Mouse (Mus musculus): Measurements from ENCODE around the gene Sirpb1b. TPM values are rescaled to one million over a fixed set of nuclear protein-coding genes. Genes with fewer than 3 reads are reported as not detected.
"Not testable (repeated sequence)": the region's sequence is repeated elsewhere in the genome, so short reads cannot be mapped to it uniquely, and the experiment has no call there.

The Sirpb1b gene
- total RNA-seq (2012; rRNA removed) = not detected in 2 replicates
- not detected in 2 replicates for total RNA-seq (2014; rRNA removed)
- polyA plus RNA-seq (2012; ENCODE audit: insufficient read length, low read depth) = not detected in 2 replicates

DNA sequence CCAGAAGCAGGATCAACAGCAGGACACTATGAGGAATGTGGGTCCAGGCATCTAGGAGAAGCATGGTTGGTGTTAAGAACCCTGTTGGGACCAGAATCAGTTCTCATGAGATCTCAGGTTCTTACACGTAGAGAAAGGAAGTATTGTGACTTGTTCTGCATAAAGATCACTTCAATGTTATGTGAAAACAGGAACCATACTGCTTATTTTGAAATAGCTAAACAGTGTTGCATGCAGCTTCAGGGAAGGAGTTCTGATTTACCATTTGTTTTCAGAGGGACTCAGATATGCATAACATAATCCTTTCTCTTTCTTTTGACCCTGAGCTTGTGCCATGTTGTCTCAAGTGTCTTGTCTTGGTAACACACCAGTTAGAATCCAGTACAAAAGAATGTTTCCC lies at the start of gene Sirpb1b:
TSS of gene Sirpb1b (minus strand) at position 179 of the 400 bp plus-strand sequence.
- DNase-seq (ENCODE audit: extremely low read depth); H3K4me1 ChIP-seq (ENCODE audit: control insufficient read depth in 1 of 2, insufficient read depth in 2 of 2); H3K27me3 ChIP-seq (replicated peaks); H3K9ac ChIP-seq (ENCODE audit: insufficient read depth, low read depth); H3K27ac ChIP-seq (ENCODE audit: insufficient read depth, low read depth); H3K9me3 ChIP-seq (replicated peaks; ENCODE audit: low read length); H3K79me2 ChIP-seq (replicated peaks; ENCODE audit: control insufficient read depth, extremely low read depth, insufficient read depth, poor library complexity, severe bottlenecking); H3K4me2 ChIP-seq (ENCODE audit: insufficient read depth, low read depth, poor library complexity, severe bottlenecking); H3K4me3 ChIP-seq (replicated peaks in 1 of 3; ENCODE audit: low read depth in 2 of 3, low read length in 2 of 3, poor library complexity in 1 of 3); dilution Hi-C loops (cut with MboI; ENCODE audit: extremely low pct_ligation_motif_present, extremely low pct_unique_long_range_greater_than_20kb, low sequenced_read_pairs); in situ Hi-C loops (cut with MboI; ENCODE audit: low pct_ligation_motif_present, low pct_unique_long_range_greater_than_20kb, low sequenced_read_pairs); H3K36me3 ChIP-seq (replicated peaks in 1 of 2; ENCODE audit: control insufficient read depth in 1 of 2, insufficient read depth in 1 of 2, low read length in 1 of 2): not testable (repeated sequence)

GRCm38 (mm10) chr3:15590377-15591117 lies 15.7 kb upstream of the Sirpb1b start:
- H3K4me3 ChIP-seq (replicated peaks in 1 of 3; ENCODE audit: low read depth in 2 of 3, low read length in 2 of 3, poor library complexity in 1 of 3); H3K9me3 ChIP-seq (replicated peaks; ENCODE audit: low read length); dilution Hi-C loops (cut with MboI; ENCODE audit: extremely low pct_ligation_motif_present, extremely low pct_unique_long_range_greater_than_20kb, low sequenced_read_pairs); H3K27me3 ChIP-seq (replicated peaks); H3K4me1 ChIP-seq (ENCODE audit: control insufficient read depth in 1 of 2, insufficient read depth in 2 of 2); H3K9ac ChIP-seq (ENCODE audit: insufficient read depth, low read depth); H3K27ac ChIP-seq (ENCODE audit: insufficient read depth, low read depth); H3K4me2 ChIP-seq (ENCODE audit: insufficient read depth, low read depth, poor library complexity, severe bottlenecking); H3K36me3 ChIP-seq (replicated peaks in 1 of 2; ENCODE audit: control insufficient read depth in 1 of 2, insufficient read depth in 1 of 2, low read length in 1 of 2); in situ Hi-C loops (cut with MboI; ENCODE audit: low pct_ligation_motif_present, low pct_unique_long_range_greater_than_20kb, low sequenced_read_pairs); DNase-seq (ENCODE audit: extremely low read depth); H3K79me2 ChIP-seq (replicated peaks; ENCODE audit: control insufficient read depth, extremely low read depth, insufficient read depth, poor library complexity, severe bottlenecking): not testable (repeated sequence)

DNA sequence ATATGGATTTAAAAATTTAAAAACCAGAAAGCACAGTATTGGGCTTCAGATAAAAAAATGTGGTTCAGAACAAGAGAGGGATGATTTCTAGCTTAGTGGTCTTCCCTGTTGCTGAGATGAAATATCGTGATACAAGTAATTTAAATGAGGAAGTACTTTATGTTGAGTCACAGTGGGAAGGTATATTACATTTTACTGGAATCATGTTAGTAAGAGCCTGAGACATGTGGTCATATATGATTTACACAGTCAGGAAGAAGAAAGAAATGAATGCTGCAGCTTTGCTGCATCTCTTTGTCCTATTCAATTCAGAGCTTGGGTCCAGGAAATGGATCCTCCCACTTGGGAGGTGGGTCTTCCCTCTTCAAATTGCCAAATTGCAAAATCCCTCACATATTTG lies 11.8 kb upstream of the Sirpb1b start:
- H3K4me3 ChIP-seq (replicated peaks in 1 of 3; ENCODE audit: low read depth in 2 of 3, low read length in 2 of 3, poor library complexity in 1 of 3); H3K27ac ChIP-seq (ENCODE audit: insufficient read depth, low read depth); DNase-seq (ENCODE audit: extremely low read depth); H3K4me2 ChIP-seq (ENCODE audit: insufficient read depth, low read depth, poor library complexity, severe bottlenecking); in situ Hi-C loops (cut with MboI; ENCODE audit: low pct_ligation_motif_present, low pct_unique_long_range_greater_than_20kb, low sequenced_read_pairs); H3K4me1 ChIP-seq (ENCODE audit: control insufficient read depth in 1 of 2, insufficient read depth in 2 of 2); H3K79me2 ChIP-seq (replicated peaks; ENCODE audit: control insufficient read depth, extremely low read depth, insufficient read depth, poor library complexity, severe bottlenecking); H3K36me3 ChIP-seq (replicated peaks in 1 of 2; ENCODE audit: control insufficient read depth in 1 of 2, insufficient read depth in 1 of 2, low read length in 1 of 2); H3K9me3 ChIP-seq (replicated peaks; ENCODE audit: low read length); H3K9ac ChIP-seq (ENCODE audit: insufficient read depth, low read depth); H3K27me3 ChIP-seq (replicated peaks); dilution Hi-C loops (cut with MboI; ENCODE audit: extremely low pct_ligation_motif_present, extremely low pct_unique_long_range_greater_than_20kb, low sequenced_read_pairs): not testable (repeated sequence)

- H3K27ac ChIP-seq (ENCODE audit: insufficient read depth, low read depth) = no peak overlapping the region
- no peaks in the 10 kb centered on the region for H3K9me3 ChIP-seq (replicated peaks; ENCODE audit: low read length)
- in situ Hi-C loops (cut with MboI; ENCODE audit: low pct_ligation_motif_present, low pct_unique_long_range_greater_than_20kb, low sequenced_read_pairs) (no loop called here), dilution Hi-C loops (cut with MboI; ENCODE audit: extremely low pct_ligation_motif_present, extremely low pct_unique_long_range_greater_than_20kb, low sequenced_read_pairs) (no loop called here)
- H3K4me2 ChIP-seq (ENCODE audit: insufficient read depth, low read depth, poor library complexity, severe bottlenecking) = no peak overlapping the region
- no peaks in the 10 kb centered on the region for H3K36me3 ChIP-seq (replicated peaks in 1 of 2; ENCODE audit: control insufficient read depth in 1 of 2, insufficient read depth in 1 of 2, low read length in 1 of 2)
- TF ChIP-seq MAZ (IDR thresholded peaks at IDR 0.05; ENCODE audit: low read depth, low read length) = no peak
- no peak for TF ChIP-seq USF2 (conservative IDR thresholded peaks at IDR 0.05; ENCODE audit: low read depth, low read length)
- TF ChIP-seq PAX5 (IDR thresholded peaks at IDR 0.05; ENCODE audit: low read length) = no peak
- TF ChIP-seq RCOR1 (conservative IDR thresholded peaks at IDR 0.05; ENCODE audit: low read depth, low read length) = no peak
- TF ChIP-seq NELFE (IDR thresholded peaks at IDR 0.05; ENCODE audit: low read depth, low read length) = no peak
- no peak for TF ChIP-seq ZKSCAN1 (IDR thresholded peaks at IDR 0.05; ENCODE audit: borderline replicate concordance, low read depth, low read length)
- no peak for TF ChIP-seq POLR2AphosphoS2 (IDR thresholded peaks at IDR 0.05; ENCODE audit: low read depth, low read length)
- no peak for TF ChIP-seq MAFK (IDR thresholded peaks at IDR 0.05; ENCODE audit: insufficient replicate concordance, low read length)
- no peak for TF ChIP-seq POLR2A (IDR thresholded peaks at IDR 0.05; ENCODE audit: low read depth, low read length)
- TF ChIP-seq NRF1 (IDR thresholded peaks at IDR 0.05; ENCODE audit: low read depth, low read length) = no peak
- no peak for TF ChIP-seq ZNF384 (IDR thresholded peaks at IDR 0.05; ENCODE audit: low read depth, low read length)
- no peak for DNase-seq (ENCODE audit: extremely low read depth)
- no peak overlapping the region for H3K4me3 ChIP-seq (replicated peaks in 1 of 3; ENCODE audit: low read depth in 2 of 3, low read length in 2 of 3, poor library complexity in 1 of 3)
- H3K9ac ChIP-seq (ENCODE audit: insufficient read depth, low read depth) = no peak overlapping the region
- H3K27me3 ChIP-seq (replicated peaks) = no peaks in the 10 kb centered on the region
- H3K4me1 ChIP-seq (ENCODE audit: control insufficient read depth in 1 of 2, insufficient read depth in 2 of 2) = no peaks in the 10 kb centered on the region
- H3K79me2 ChIP-seq (replicated peaks; ENCODE audit: control insufficient read depth, extremely low read depth, insufficient read depth, poor library complexity, severe bottlenecking) = no peaks in the 10 kb centered on the region
Observed at GRCm38 (mm10) chr3:15583452-15583851, 8.6 kb upstream of the Sirpb1b start.

- H3K27me3 ChIP-seq (replicated peaks); H3K36me3 ChIP-seq (replicated peaks in 1 of 2; ENCODE audit: control insufficient read depth in 1 of 2, insufficient read depth in 1 of 2, low read length in 1 of 2); H3K79me2 ChIP-seq (replicated peaks; ENCODE audit: control insufficient read depth, extremely low read depth, insufficient read depth, poor library complexity, severe bottlenecking); H3K9me3 ChIP-seq (replicated peaks; ENCODE audit: low read length); H3K4me3 ChIP-seq (replicated peaks in 1 of 3; ENCODE audit: low read depth in 2 of 3, low read length in 2 of 3, poor library complexity in 1 of 3); DNase-seq (ENCODE audit: extremely low read depth); H3K27ac ChIP-seq (ENCODE audit: insufficient read depth, low read depth); dilution Hi-C loops (cut with MboI; ENCODE audit: extremely low pct_ligation_motif_present, extremely low pct_unique_long_range_greater_than_20kb, low sequenced_read_pairs); in situ Hi-C loops (cut with MboI; ENCODE audit: low pct_ligation_motif_present, low pct_unique_long_range_greater_than_20kb, low sequenced_read_pairs); H3K4me2 ChIP-seq (ENCODE audit: insufficient read depth, low read depth, poor library complexity, severe bottlenecking); H3K9ac ChIP-seq (ENCODE audit: insufficient read depth, low read depth); H3K4me1 ChIP-seq (ENCODE audit: control insufficient read depth in 1 of 2, insufficient read depth in 2 of 2): not testable (repeated sequence)
Observed at GRCm38 (mm10) chr3:15582948-15583347, 8.1 kb upstream of the Sirpb1b start.

Data from CH12.LX (cell line).